Mouse (Mus musculus): Measurements from ENCODE around the gene Eml2.

GRCm38 (mm10) chr7:19159411-19159810, 16.8 kb upstream of the Eml2 start:
- no peak for TF ChIP-seq EP300 (IDR thresholded peaks at IDR 0.05)
- TF ChIP-seq CTCF (IDR thresholded peaks at IDR 0.05), result no peak
